Mouse (Mus musculus): ENCODE data around the gene Ano4. TPM values are rescaled to one million over a fixed set of nuclear protein-coding genes. Genes with fewer than 3 reads are reported as not detected.

Gene Ano4
- polyA plus RNA-seq, 1 experiment from 2014 or later: 0.25 TPM

DNA sequence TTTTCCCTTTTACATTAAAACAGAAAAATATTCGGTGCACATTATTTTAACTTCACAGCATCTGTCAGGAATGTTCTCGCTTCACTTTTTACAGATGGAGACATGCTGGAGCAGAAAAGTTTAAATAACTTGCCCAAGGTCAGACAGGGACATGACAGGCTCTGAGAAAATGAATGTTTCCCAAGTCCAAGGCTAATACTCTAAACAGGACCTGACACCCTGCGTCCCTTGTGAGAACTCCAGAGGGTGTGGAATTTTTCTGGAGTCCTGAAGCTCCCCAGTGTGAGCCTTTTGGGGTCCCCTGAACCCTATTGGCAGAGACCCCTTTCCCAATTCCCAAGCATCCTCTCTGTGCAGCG lies 451 bp downstream of the Ano4 start:
- WGBS: 18% methylated on average over 4 of the region's 4 CpGs
- H3K4me2 ChIP-seq (replicated peaks): peak overlapping the region; percentile 94
- peak overlapping the region; percentile 56 for H3K4me3 ChIP-seq
- ATAC-seq (ENCODE audit: low FRiP score, low read depth): no peak
- no peaks in the 10 kb centered on the region for H3K9me3 ChIP-seq
- H3K27me3 ChIP-seq: peaks cover 59% of the 10 kb centered on the region
- no peaks in the 10 kb centered on the region for H3K36me3 ChIP-seq
- no peak overlapping the region for H3K27ac ChIP-seq
- H3K9ac ChIP-seq: peak overlapping the region; percentile 65
- peaks cover 9% of the 10 kb centered on the region; the same call in 1 of the 2 replicates for H3K4me1 ChIP-seq

DNA sequence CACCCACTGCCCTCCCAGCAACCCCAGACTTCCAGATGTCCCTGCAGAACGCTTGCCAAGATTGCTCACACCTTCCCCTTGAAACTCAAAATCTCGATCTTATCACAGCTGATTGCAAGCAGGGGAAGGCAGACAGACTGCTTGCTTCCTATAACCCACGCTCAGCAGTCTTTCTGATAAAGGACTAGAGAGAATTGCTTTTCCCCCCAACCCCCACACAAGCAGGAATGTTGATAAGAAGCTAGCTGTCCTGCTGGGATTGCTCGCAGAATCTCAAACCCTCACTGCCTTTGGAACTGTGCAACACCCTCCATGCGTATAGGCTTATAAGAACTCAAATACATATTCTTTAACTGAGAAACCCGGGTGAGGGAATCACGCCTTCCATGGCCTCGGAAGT lies 846 bp downstream of the Ano4 start:
- H3K27ac ChIP-seq: no peak overlapping the region
- WGBS: 14% methylated on average over 8 of the region's 8 CpGs
- no peak for ATAC-seq (ENCODE audit: low FRiP score, low read depth)

DNA sequence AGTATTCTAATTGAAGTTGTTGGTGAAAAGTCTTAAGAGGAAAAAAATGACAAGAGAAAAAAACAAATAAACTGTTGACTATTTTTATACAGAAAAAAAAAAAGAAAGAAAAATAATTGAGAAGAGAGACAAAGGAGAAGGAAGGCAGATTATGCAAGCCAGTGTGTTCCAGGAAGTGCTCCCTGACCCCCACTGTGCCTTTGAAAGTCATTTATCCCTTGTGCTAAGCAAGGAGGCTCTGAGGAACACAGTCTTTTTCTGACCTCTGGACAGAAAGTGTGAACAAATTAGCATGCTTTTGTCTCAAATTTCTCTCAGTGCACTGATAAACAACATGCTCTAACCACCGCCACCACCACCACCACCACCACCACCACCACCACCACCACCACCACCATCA lies 14.3 kb downstream of the Ano4 start:
- no peak overlapping the region for H3K27ac ChIP-seq
- no peaks in the 10 kb centered on the region for H3K4me1 ChIP-seq
- no peak overlapping the region for H3K4me2 ChIP-seq (replicated peaks)
- no peak overlapping the region for H3K9ac ChIP-seq
- H3K36me3 ChIP-seq: no peaks in the 10 kb centered on the region
- ATAC-seq (ENCODE audit: low FRiP score, low read depth): no peak
- H3K27me3 ChIP-seq: 0 out of 2 replicates have a peak, but pooled peaks cover 3% of the 10 kb centered on the region
- no peaks in the 10 kb centered on the region for H3K9me3 ChIP-seq
- WGBS: 89% methylated on average over 1 of the region's 1 CpGs
- H3K4me3 ChIP-seq: no peak overlapping the region

More for the DNA sequence above, 846 bp downstream of the Ano4 start:
- no peak overlapping the region for H3K9ac ChIP-seq
- H3K4me1 ChIP-seq: peaks cover 9% of the 10 kb centered on the region; the same call in 1 of the 2 replicates
- H3K4me3 ChIP-seq: no peak overlapping the region
- H3K36me3 ChIP-seq: no peaks in the 10 kb centered on the region
- no peaks in the 10 kb centered on the region for H3K9me3 ChIP-seq
- 0 out of 2 replicates have a peak overlapping the region, but pooled peaks have one; percentile 94 for H3K4me2 ChIP-seq (replicated peaks)
- H3K27me3 ChIP-seq: peaks cover 59% of the 10 kb centered on the region

DNA sequence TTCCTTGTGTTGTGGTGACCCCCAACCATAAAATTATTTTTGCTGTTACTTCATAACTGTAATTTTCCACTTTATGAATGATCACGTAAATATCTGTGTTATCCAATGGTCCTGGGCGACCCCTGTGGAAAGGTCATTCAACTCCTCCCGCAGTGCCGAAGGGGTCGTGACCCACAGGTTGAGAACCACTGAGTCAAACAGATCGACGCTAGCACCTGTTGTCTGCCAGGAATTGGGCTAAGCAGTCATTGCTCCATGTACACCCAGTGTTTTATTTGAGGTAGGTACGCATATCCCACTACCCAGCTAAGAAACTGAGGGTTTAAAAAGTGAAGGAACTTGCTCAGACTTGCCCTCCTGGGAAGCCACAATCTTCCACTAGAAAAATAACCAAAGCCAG lies 14.8 kb downstream of the Ano4 start:
- no peaks in the 10 kb centered on the region for H3K36me3 ChIP-seq
- H3K4me3 ChIP-seq: no peak overlapping the region
- H3K9ac ChIP-seq: no peak overlapping the region
- H3K4me2 ChIP-seq (replicated peaks): no peak overlapping the region
- ATAC-seq (ENCODE audit: low FRiP score, low read depth): no peak
- no peaks in the 10 kb centered on the region for H3K4me1 ChIP-seq
- no peaks in the 10 kb centered on the region for H3K9me3 ChIP-seq
- WGBS: 83% methylated on average over 8 of the region's 8 CpGs
- H3K27me3 ChIP-seq: 0 out of 2 replicates have a peak, but pooled peaks cover 3% of the 10 kb centered on the region
- H3K27ac ChIP-seq: no peak overlapping the region

DNA sequence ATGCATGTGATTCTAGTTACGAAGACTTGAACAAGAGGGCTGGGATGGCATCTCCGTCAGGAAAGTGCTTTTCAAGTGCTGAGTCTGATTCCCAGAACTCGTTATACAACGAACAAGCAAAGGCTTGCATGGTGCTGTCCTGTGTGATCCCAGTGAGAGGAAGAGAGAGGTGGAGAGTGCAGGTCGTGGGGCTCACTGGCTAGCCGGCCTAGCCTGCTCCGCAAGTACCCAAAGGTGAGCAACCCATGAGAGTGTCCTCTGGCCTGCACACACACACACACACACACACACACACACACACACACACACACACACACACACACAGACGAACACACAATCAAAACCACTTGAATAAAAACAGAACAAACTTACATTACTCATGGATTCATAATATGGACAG lies 15.7 kb downstream of the Ano4 start:
- no peaks in the 10 kb centered on the region for H3K4me1 ChIP-seq
- 0 out of 2 replicates have a peak, but pooled peaks cover 3% of the 10 kb centered on the region for H3K27me3 ChIP-seq
- no peak for ATAC-seq (ENCODE audit: low FRiP score, low read depth)
- H3K36me3 ChIP-seq: no peaks in the 10 kb centered on the region
- no peak overlapping the region for H3K27ac ChIP-seq
- 71% methylated on average over 8 of the region's 8 CpGs for WGBS
- no peak overlapping the region for H3K4me2 ChIP-seq (replicated peaks)
- H3K4me3 ChIP-seq: no peak overlapping the region
- H3K9me3 ChIP-seq: no peaks in the 10 kb centered on the region
- no peak overlapping the region for H3K9ac ChIP-seq

DNA sequence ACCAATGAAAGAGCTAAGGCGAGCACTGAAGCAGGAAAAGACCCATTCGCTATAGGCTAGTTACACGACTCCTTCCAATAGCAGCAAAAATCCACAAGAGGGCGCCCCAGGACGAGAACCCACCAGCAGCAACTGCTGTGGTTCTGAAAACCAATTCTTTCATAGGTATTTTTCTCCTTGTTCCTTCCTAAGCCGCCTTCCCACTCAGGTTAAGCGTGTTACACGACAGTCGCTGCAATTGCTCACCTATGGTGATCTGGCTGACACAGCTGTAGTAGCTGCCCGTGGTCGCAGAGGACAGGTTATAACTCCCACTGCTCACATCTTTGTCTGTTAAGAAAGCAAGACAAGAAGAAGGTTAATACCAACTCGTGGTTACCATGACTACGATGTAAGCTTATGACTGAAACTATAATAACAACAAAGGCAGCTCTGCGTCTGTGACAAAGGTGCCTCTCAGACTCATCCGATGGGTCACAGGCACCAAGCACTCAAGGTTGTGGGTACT lies 17.5 kb downstream of the Ano4 start:
- H3K4me2 ChIP-seq (replicated peaks): no peak overlapping the region
- no peak overlapping the region for H3K4me3 ChIP-seq
- 0 out of 2 replicates have a peak, but pooled peaks cover 3% of the 10 kb centered on the region for H3K27me3 ChIP-seq
- ATAC-seq (ENCODE audit: low FRiP score, low read depth): peak; percentile 67
- H3K9ac ChIP-seq: no peak overlapping the region
- 33% methylated on average over 15 of the region's 15 CpGs for WGBS
- H3K9me3 ChIP-seq: no peaks in the 10 kb centered on the region
- no peak overlapping the region for H3K27ac ChIP-seq
- H3K4me1 ChIP-seq: no peaks in the 10 kb centered on the region
- no peaks in the 10 kb centered on the region for H3K36me3 ChIP-seq

DNA sequence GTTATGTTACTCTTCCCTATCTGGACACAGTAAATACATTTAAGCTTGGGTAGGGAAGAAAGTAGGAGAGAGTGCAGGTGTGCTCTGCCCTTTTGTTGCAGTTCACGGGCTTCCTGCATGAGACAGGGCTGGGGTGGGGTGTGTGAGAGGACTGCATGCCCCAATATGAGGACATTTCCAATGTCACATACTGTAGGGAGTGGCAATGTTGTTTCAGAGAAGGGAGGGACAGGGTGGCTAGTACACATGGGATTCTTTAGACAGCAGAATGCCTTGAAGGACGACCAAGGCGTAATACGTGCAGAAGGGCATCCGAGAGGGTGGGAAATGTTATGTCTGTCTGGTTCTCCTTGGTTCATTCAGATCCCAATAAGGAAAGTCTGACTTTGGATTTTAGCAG lies 18.2 kb downstream of the Ano4 start:
- Histone ChIP-seq H3K4me3 (no peak overlapping the region), H3K4me1 (no peaks in the 10 kb centered on the region), H3K36me3 (no peaks in the 10 kb centered on the region), H3K9ac (no peak overlapping the region), H3K27ac (no peak overlapping the region), H3K9me3 (no peaks in the 10 kb centered on the region), H3K4me2 (replicated peaks) (no peak overlapping the region), H3K27me3 (0 out of 2 replicates have a peak, but pooled peaks cover 3% of the 10 kb centered on the region)
- 89% methylated on average over 5 of the region's 5 CpGs for WGBS
- ATAC-seq (ENCODE audit: low FRiP score, low read depth): no peak

DNA sequence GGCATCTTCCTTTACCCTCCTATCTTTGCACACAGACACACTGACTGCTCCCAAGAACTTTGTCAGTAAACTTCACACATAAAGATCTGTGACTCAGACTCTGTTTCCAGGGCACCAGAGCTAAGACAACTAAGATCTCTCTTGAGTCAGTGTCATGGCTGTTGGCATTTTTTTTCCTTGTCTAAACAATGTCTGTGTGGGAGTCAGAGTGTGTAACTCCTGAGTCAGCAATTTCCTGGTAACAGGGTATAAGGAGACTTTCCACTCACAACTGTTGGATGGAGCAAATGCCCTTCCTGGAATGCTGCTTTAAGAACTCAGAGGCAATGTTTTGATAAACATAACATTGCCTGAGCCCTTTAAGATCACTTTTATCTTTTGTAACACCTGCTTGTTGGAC lies 37.0 kb downstream of the Ano4 start:
- H3K4me2 ChIP-seq (replicated peaks): no peak overlapping the region
- H3K27ac ChIP-seq: no peak overlapping the region
- H3K36me3 ChIP-seq: no peaks in the 10 kb centered on the region
- H3K9me3 ChIP-seq: 0 out of 2 replicates have a peak, but pooled peaks cover 3% of the 10 kb centered on the region
- H3K27me3 ChIP-seq: no peaks in the 10 kb centered on the region
- no peak for ATAC-seq (ENCODE audit: low FRiP score, low read depth)
- H3K4me3 ChIP-seq: no peak overlapping the region
- H3K9ac ChIP-seq: no peak overlapping the region
- H3K4me1 ChIP-seq: no peaks in the 10 kb centered on the region

DNA sequence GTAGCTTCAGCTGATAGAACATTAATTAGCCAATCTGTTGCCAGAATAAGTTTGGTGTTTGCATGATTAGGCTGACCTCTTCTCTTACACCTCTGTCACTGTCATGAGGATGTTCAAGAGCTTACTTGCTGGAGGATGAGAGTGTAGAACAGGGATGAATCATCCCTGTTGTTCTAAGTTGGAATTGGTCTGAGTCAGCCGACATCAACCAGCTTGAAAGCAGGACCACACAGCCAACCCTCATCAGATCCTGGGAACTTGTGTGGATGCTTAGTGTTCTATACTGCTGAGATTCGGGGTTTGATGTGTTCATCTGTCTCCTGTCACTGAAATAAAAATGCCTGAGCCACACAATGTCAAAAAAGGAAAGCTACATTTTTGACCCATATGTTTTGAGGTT lies 44.2 kb downstream of the Ano4 start:
- Histone ChIP-seq H3K27ac (no peak overlapping the region), H3K4me3 (no peak overlapping the region), H3K9me3 (no peaks in the 10 kb centered on the region), H3K4me2 (replicated peaks) (no peak overlapping the region), H3K36me3 (no peaks in the 10 kb centered on the region), H3K9ac (no peak overlapping the region), H3K27me3 (no peaks in the 10 kb centered on the region), H3K4me1 (no peaks in the 10 kb centered on the region)
- no peak for ATAC-seq (ENCODE audit: low FRiP score, low read depth)
- WGBS: 67% methylated on average over 2 of the region's 2 CpGs

DNA sequence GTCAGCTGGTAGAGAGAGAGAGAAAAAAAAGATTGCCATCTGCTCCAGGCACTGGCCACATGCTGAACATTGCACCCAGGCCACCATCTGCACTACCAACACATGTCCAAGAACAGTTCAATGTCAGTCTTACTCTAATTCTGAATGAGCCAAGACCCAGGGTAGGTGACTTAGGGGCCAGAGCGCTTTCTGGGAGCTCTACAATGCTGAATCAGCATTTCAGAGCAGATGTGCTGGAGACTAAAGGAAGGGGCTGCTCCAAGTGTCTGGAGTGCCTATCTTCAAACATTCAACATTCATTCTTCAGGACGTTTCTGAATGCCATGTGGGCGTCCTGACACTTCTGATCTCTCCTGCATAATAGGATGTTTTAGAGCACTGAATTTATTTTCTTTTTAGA lies 51.8 kb downstream of the Ano4 start:
- Histone ChIP-seq H3K4me1 (no peaks in the 10 kb centered on the region), H3K27me3 (no peaks in the 10 kb centered on the region), H3K4me3 (no peak overlapping the region), H3K9ac (no peak overlapping the region), H3K9me3 (no peaks in the 10 kb centered on the region), H3K36me3 (no peaks in the 10 kb centered on the region), H3K27ac (no peak overlapping the region), H3K4me2 (replicated peaks) (no peak overlapping the region)
- ATAC-seq (ENCODE audit: low FRiP score, low read depth): no peak
- WGBS: 78% methylated on average over 3 of the region's 3 CpGs

DNA sequence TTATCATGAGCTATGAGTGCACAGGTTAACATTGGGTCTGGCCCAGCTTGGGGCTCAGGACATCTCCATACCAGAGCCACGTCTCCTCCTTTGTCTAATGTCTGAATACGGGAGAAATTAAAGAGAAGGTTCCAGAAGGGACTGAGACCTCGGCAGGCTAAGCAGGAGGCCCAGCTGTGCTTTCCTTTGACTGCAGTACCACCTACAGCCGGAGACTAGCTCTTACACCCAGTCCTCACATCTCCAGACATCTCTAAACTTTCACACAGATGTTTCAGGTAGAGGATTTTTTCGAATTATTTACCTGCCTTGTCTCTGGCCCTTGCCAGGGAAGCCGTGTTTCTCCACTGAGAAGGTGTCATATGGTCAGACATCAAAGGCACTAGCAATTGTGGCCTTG lies 53.9 kb downstream of the Ano4 start:
- H3K9me3 ChIP-seq: no peaks in the 10 kb centered on the region
- no peak for ATAC-seq (ENCODE audit: low FRiP score, low read depth)
- no peak overlapping the region for H3K4me2 ChIP-seq (replicated peaks)
- no peak overlapping the region for H3K9ac ChIP-seq
- no peaks in the 10 kb centered on the region for H3K4me1 ChIP-seq
- no peaks in the 10 kb centered on the region for H3K27me3 ChIP-seq
- WGBS: 66% methylated on average over 6 of the region's 6 CpGs
- H3K4me3 ChIP-seq: no peak overlapping the region
- no peaks in the 10 kb centered on the region for H3K36me3 ChIP-seq
- no peak overlapping the region for H3K27ac ChIP-seq

DNA sequence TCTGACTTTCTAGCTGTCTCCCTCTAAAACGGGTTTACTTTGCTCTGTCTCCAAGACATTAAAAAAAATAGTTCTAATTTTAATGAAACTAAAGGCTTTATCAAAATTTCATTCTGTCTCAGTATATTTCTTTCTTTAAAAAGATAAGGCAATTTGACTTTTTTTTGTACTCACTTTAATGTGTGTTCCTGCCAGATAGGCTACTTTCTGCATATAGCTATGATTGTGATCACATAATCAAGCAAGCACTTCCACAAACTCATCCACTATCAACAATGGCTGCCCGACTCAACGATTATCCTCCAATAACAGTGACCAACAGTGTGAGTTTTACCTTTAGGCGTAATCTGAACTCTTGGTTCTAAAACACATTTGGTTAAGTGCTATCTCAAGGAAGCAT lies 55.3 kb downstream of the Ano4 start:
- H3K4me2 ChIP-seq (replicated peaks): no peak overlapping the region
- H3K9ac ChIP-seq: no peak overlapping the region
- ATAC-seq (ENCODE audit: low FRiP score, low read depth): no peak
- no peaks in the 10 kb centered on the region for H3K27me3 ChIP-seq
- H3K4me1 ChIP-seq: no peaks in the 10 kb centered on the region
- H3K9me3 ChIP-seq: no peaks in the 10 kb centered on the region
- H3K27ac ChIP-seq: no peak overlapping the region
- H3K36me3 ChIP-seq: no peaks in the 10 kb centered on the region
- WGBS: 86% methylated on average over 4 of the region's 4 CpGs
- no peak overlapping the region for H3K4me3 ChIP-seq

DNA sequence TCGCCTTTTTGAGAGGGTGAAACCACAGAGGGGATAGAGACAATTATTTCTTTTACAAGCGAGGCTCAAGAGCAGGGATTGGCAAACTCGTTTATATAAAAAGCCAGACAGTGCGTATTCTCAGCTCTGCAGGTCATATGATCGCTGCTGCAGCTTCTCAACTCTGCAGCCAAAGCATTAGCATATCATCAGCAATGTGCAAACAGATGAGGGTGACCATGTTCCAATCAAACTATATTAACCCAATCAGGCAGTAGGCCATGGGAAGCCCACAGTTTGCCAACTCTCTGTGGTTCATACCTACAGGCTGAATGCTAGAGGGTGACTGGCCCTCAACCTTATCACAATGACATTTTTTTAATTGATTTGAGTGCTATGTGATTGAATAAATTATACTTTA lies 64.2 kb downstream of the Ano4 start:
- no peak for ATAC-seq (ENCODE audit: low FRiP score, low read depth)

More for the DNA sequence above, 64.2 kb downstream of the Ano4 start:
- H3K4me2 ChIP-seq (replicated peaks): no peak overlapping the region
- no peak overlapping the region for H3K9ac ChIP-seq
- 74% methylated on average over 5 of the region's 5 CpGs for WGBS
- no peaks in the 10 kb centered on the region for H3K4me1 ChIP-seq
- no peaks in the 10 kb centered on the region for H3K36me3 ChIP-seq
- H3K4me3 ChIP-seq: no peak overlapping the region
- H3K27ac ChIP-seq: no peak overlapping the region
- H3K9me3 ChIP-seq: no peaks in the 10 kb centered on the region
- no peaks in the 10 kb centered on the region for H3K27me3 ChIP-seq

Data from limb, embryonic 13.5 days (tissue).